Mouse (Mus musculus): Measurements from ENCODE around the gene Matn3. TPM values are rescaled to one million over a fixed set of nuclear protein-coding genes. Genes with fewer than 3 reads are reported as not detected.

The Matn3 gene
- polyA plus RNA-seq, 1 experiment: 0.67 TPM

DNA sequence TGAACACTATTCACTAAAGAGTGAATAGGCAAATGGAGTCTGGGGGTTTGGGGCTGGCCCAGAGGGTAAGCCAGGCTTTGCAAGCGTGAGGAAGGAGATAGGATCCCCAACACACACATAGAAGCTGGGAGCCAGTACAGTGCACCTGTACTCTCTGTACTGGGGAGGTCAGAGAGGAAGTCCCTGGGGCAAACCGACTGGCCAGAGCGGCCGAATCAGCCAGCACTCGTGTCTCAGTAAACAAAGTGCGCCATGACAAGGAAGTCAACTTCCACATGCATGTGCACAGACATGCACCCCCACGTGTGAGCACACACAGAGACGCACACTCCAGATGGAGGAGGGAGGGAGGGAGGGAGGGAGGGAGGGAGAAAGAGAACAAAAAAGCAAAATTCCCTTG, 45.5 kb downstream of the Matn3 start:
- no peaks in the 10 kb centered on the region; the same call in 1 of the 2 replicates for H3K4me1 ChIP-seq (ENCODE audit: control insufficient read depth, insufficient read depth, low read length)
- 59% methylated on average over 8 of the region's 8 CpGs for WGBS
- no peak overlapping the region for H3K27ac ChIP-seq (ENCODE audit: control insufficient read depth, insufficient read depth, low read depth, low read length, poor library complexity)
- no peak for TF ChIP-seq POLR2A (IDR thresholded peaks at IDR 0.05; ENCODE audit: borderline replicate concordance, control insufficient read depth, low read depth, low read length)
- no peak for TF ChIP-seq CTCF (IDR thresholded peaks at IDR 0.05; ENCODE audit: control insufficient read depth, insufficient read depth, low read length)
- H3K4me3 ChIP-seq (replicated peaks; ENCODE audit: control insufficient read depth, low read depth, low read length): no peak overlapping the region

- TF ChIP-seq POLR2A (IDR thresholded peaks at IDR 0.05; ENCODE audit: borderline replicate concordance, control insufficient read depth, low read depth, low read length) (no peak), CTCF (IDR thresholded peaks at IDR 0.05; ENCODE audit: control insufficient read depth, insufficient read depth, low read length) (no peak)
- 41% methylated on average over 4 of the region's 4 CpGs for WGBS
- H3K27ac ChIP-seq (ENCODE audit: control insufficient read depth, insufficient read depth, low read depth, low read length, poor library complexity): no peak overlapping the region
Observed at GRCm38 (mm10) chr12:8998318-8998717, 50.6 kb downstream of the Matn3 start.

DNA sequence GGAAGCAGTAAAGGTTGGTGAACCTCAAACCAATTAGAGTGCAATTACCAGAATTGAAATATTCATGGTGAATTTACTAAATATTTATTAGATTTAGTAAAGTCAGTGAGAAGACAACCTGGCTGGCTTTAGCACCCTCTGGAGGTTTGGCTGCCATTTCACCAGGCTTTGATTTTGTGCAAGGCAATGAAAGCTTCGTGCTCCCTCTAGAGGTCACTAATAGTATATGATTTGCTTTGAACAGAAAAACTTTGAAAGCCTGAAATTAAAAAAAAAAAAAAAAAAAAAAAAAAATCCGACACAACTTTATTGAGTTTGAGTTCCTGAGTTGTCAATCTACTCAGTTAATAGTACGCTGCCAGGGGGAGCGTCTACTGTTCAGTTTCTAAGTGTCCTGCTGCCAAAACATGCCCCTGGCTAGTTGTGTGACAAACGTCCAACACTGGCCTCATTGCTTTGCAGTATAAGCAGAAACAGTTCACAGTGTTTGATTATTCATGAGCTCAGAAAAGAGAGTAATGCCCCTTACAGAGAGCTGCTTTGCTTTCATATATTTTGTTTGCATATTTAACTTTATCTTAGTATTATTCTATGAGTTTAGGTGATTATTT, 54.4 kb downstream of the Matn3 start:
- H3K4me3 ChIP-seq (replicated peaks; ENCODE audit: control insufficient read depth, low read depth, low read length): no peak overlapping the region
- peak; percentile 56 for TF ChIP-seq CTCF (IDR thresholded peaks at IDR 0.05; ENCODE audit: control insufficient read depth, insufficient read depth, low read length)
- no peak for TF ChIP-seq POLR2A (IDR thresholded peaks at IDR 0.05; ENCODE audit: borderline replicate concordance, control insufficient read depth, low read depth, low read length)
- no peak overlapping the region for H3K27ac ChIP-seq (ENCODE audit: control insufficient read depth, insufficient read depth, low read depth, low read length, poor library complexity)
- no peaks in the 10 kb centered on the region; the same call in 1 of the 2 replicates for H3K4me1 ChIP-seq (ENCODE audit: control insufficient read depth, insufficient read depth, low read length)
- WGBS: 12% methylated on average over 5 of the region's 5 CpGs

More at GRCm38 (mm10) chr12:8998318-8998717, 50.6 kb downstream of the Matn3 start:
- Histone ChIP-seq H3K4me3 (replicated peaks; ENCODE audit: control insufficient read depth, low read depth, low read length) (no peak overlapping the region), H3K4me1 (ENCODE audit: control insufficient read depth, insufficient read depth, low read length) (no peaks in the 10 kb centered on the region; the same call in 1 of the 2 replicates)

DNA sequence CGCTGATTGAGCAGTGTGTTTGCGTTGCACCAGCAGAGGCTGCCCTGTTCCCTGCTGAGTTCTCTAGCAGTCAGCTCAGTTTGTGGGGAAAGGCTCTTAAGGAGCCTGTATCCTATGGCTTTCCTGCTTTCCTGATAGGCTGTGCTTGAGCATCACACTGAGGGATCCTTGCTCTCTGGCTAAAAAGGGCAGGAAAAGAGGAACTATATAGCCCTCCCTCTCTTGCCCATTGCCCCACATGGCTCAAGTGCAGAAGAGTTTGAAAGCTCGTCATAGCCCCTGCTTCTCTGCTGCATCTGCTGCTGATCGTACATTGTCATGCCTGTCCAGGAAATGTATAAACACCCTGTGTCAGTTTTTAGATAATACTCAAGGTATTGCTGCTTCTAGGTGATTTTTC, 59.4 kb downstream of the Matn3 start:
- TF ChIP-seq POLR2A (IDR thresholded peaks at IDR 0.05; ENCODE audit: borderline replicate concordance, control insufficient read depth, low read depth, low read length): no peak
- TF ChIP-seq CTCF (IDR thresholded peaks at IDR 0.05; ENCODE audit: control insufficient read depth, insufficient read depth, low read length): no peak
- no peaks in the 10 kb centered on the region for H3K4me1 ChIP-seq (ENCODE audit: control insufficient read depth, insufficient read depth, low read length)
- H3K27ac ChIP-seq (ENCODE audit: control insufficient read depth, insufficient read depth, low read depth, low read length, poor library complexity): no peak overlapping the region
- WGBS: 5% methylated on average over 4 of the region's 4 CpGs
- H3K4me3 ChIP-seq (replicated peaks; ENCODE audit: control insufficient read depth, low read depth, low read length): no peak overlapping the region

GRCm38 (mm10) chr12:9007811-9008210, 60.1 kb downstream of the Matn3 start:
- 91% methylated on average over 6 of the region's 6 CpGs for WGBS
- Histone ChIP-seq H3K4me3 (replicated peaks; ENCODE audit: control insufficient read depth, low read depth, low read length) (no peak overlapping the region), H3K27ac (ENCODE audit: control insufficient read depth, insufficient read depth, low read depth, low read length, poor library complexity) (no peak overlapping the region), H3K4me1 (ENCODE audit: control insufficient read depth, insufficient read depth, low read length) (no peaks in the 10 kb centered on the region)
- TF ChIP-seq POLR2A (IDR thresholded peaks at IDR 0.05; ENCODE audit: borderline replicate concordance, control insufficient read depth, low read depth, low read length) (no peak), CTCF (IDR thresholded peaks at IDR 0.05; ENCODE audit: control insufficient read depth, insufficient read depth, low read length) (no peak)

- TF ChIP-seq POLR2A (IDR thresholded peaks at IDR 0.05; ENCODE audit: borderline replicate concordance, control insufficient read depth, low read depth, low read length) (no peak), CTCF (IDR thresholded peaks at IDR 0.05; ENCODE audit: control insufficient read depth, insufficient read depth, low read length) (no peak)
- Histone ChIP-seq H3K4me1 (ENCODE audit: control insufficient read depth, insufficient read depth, low read length) (no peaks in the 10 kb centered on the region), H3K27ac (ENCODE audit: control insufficient read depth, insufficient read depth, low read depth, low read length, poor library complexity) (no peak overlapping the region), H3K4me3 (replicated peaks; ENCODE audit: control insufficient read depth, low read depth, low read length) (no peak overlapping the region)
- WGBS: 88% methylated on average over 4 of the region's 4 CpGs
Observed at GRCm38 (mm10) chr12:9010311-9010710, 62.6 kb downstream of the Matn3 start.

GRCm38 (mm10) chr12:9016376-9016775, 68.6 kb downstream of the Matn3 start:
- no peak overlapping the region for H3K4me3 ChIP-seq (replicated peaks; ENCODE audit: control insufficient read depth, low read depth, low read length)
- WGBS: 87% methylated on average over 9 of the region's 9 CpGs
- no peak overlapping the region for H3K27ac ChIP-seq (ENCODE audit: control insufficient read depth, insufficient read depth, low read depth, low read length, poor library complexity)
- no peaks in the 10 kb centered on the region for H3K4me1 ChIP-seq (ENCODE audit: control insufficient read depth, insufficient read depth, low read length)
- TF ChIP-seq POLR2A (IDR thresholded peaks at IDR 0.05; ENCODE audit: borderline replicate concordance, control insufficient read depth, low read depth, low read length) (no peak), CTCF (IDR thresholded peaks at IDR 0.05; ENCODE audit: control insufficient read depth, insufficient read depth, low read length) (no peak)

- no peak overlapping the region for H3K27ac ChIP-seq (ENCODE audit: control insufficient read depth, insufficient read depth, low read depth, low read length, poor library complexity)
- no peak for TF ChIP-seq CTCF (IDR thresholded peaks at IDR 0.05; ENCODE audit: control insufficient read depth, insufficient read depth, low read length)
- no peak for TF ChIP-seq POLR2A (IDR thresholded peaks at IDR 0.05; ENCODE audit: borderline replicate concordance, control insufficient read depth, low read depth, low read length)
- H3K4me3 ChIP-seq (replicated peaks; ENCODE audit: control insufficient read depth, low read depth, low read length): no peak overlapping the region
- 93% methylated on average over 8 of the region's 8 CpGs for WGBS
- H3K4me1 ChIP-seq (ENCODE audit: control insufficient read depth, insufficient read depth, low read length): no peaks in the 10 kb centered on the region
Observed at GRCm38 (mm10) chr12:9020431-9020830, 72.7 kb downstream of the Matn3 start.

DNA sequence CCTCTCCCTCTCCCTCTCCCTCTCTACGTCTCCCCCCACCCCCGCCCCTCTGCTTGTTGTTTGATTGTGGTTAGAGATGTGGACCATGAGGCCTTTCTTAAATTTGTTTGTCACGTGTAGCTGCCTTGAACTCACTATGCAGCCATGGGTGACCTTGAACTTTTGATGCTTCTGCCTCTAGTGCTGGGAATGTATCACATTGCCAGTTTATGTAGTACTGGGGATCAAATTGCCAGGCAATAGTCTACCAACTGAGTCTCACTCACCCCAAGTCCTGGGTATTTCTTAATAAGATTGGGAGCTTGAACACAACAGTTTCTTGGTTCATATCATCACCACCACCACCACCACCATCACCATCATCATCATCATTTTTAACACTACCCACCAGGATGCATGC, 73.3 kb downstream of the Matn3 start:
- Histone ChIP-seq H3K4me1 (ENCODE audit: control insufficient read depth, insufficient read depth, low read length) (no peaks in the 10 kb centered on the region), H3K27ac (ENCODE audit: control insufficient read depth, insufficient read depth, low read depth, low read length, poor library complexity) (no peak overlapping the region), H3K4me3 (replicated peaks; ENCODE audit: control insufficient read depth, low read depth, low read length) (no peak overlapping the region)
- TF ChIP-seq POLR2A (IDR thresholded peaks at IDR 0.05; ENCODE audit: borderline replicate concordance, control insufficient read depth, low read depth, low read length) (no peak), CTCF (IDR thresholded peaks at IDR 0.05; ENCODE audit: control insufficient read depth, insufficient read depth, low read length) (no peak)
- 64% methylated on average over 3 of the region's 3 CpGs for WGBS

Other genes starting within 250 kb of the Matn3 start
- 3.4 and 13.1 TPM in 2 replicates for gene Sdc1, start 176.6 kb upstream of the Matn3 start, polyA plus RNA-seq (2011; ENCODE audit: insufficient read depth, insufficient read length, low replicate concordance, missing spikeins)
- gene Laptm4a, start 26.3 kb upstream of the Matn3 start, polyA plus RNA-seq (2011; ENCODE audit: insufficient read depth, insufficient read length, low replicate concordance, missing spikeins): 67.6 and 132 TPM in 2 replicates
- 1.3 and 7.5 TPM in 2 replicates for gene Wdr35, start 26.0 kb downstream of the Matn3 start, polyA plus RNA-seq (2011; ENCODE audit: insufficient read depth, insufficient read length, low replicate concordance, missing spikeins)
- 1.9 and 4.1 TPM in 2 replicates for gene Ttc32, start 82.1 kb downstream of the Matn3 start, polyA plus RNA-seq (2011; ENCODE audit: insufficient read depth, insufficient read length, low replicate concordance, missing spikeins)